14 mouse cellular contexts compared by ENCODE assay signal in genomic region chr2:134952088-134952487, GRCm38 (mm10).
"Had no signal": no experiment of that assay in that cellular context is flagged by ENCODE, and none has a peak within 500 bp of the region (broad histone marks: within the 10 kb centered on the region; RNA-seq: fewer than 3 reads in every experiment).

No protein-coding gene starts in this region.

- H3K4me3 ChIP-seq: layer of hippocampus, adult 2 months; limb, embryonic 10.5 days; midbrain, embryonic 15.5 days; neural tube, embryonic 12.5 days had no signal

- DNase-seq: kidney, adult 8-10 months; kidney, postnatal 25 days; lung, adult 2 months; lung, postnatal 36 days; retina, postnatal 1 day; right cerebral cortex, postnatal 4 days; spleen, adult 18-20 months; thymus, postnatal 36 days had no signal

- H3K27me3 ChIP-seq: midbrain, embryonic 15.5 days; neural tube, embryonic 12.5 days had no signal

- ATAC-seq: lung, postnatal 0 days; midbrain, embryonic 15.5 days had no signal

- H3K9ac ChIP-seq: liver, embryonic 14.5 days; midbrain, embryonic 15.5 days; neural tube, embryonic 12.5 days had no signal

- H3K36me3 ChIP-seq: limb, embryonic 10.5 days; midbrain, embryonic 15.5 days; neural tube, embryonic 12.5 days had no signal

- H3K4me1 ChIP-seq: limb, embryonic 10.5 days; midbrain, embryonic 15.5 days; neural tube, embryonic 12.5 days had no signal

- H3K27ac ChIP-seq: layer of hippocampus, adult 2 months; limb, embryonic 10.5 days; liver, embryonic 14.5 days; midbrain, embryonic 15.5 days; neural tube, embryonic 12.5 days had no signal
